Mouse (Mus musculus) forebrain, embryonic 16.5 days (tissue): ENCODE measurements around the gene 4930470P17Rik. TPM values are rescaled to one million over a fixed set of nuclear protein-coding genes. Genes with fewer than 3 reads are reported as not detected.

ENCODE experiments used
- ATAC-seq: fragments of 200-750 bp; cut with Nextera tagmentation; 2 replicates; pipeline ENCODE4 v1.8.0; 2017; ENCODE audit warnings: mild to moderate bottlenecking, moderate library complexity
- H3K27ac ChIP-seq: fragments of 300-500 bp; sonication (generic); 2 replicates; pipeline ENCODE4 v1.5.1; 2014; ENCODE audit warnings: low read length, control low read depth
- H3K27me3 ChIP-seq: fragments of 300-500 bp; sonication (generic); replicated peaks from 2 replicates; pipeline ENCODE4 v1.6.1; 2014; ENCODE audit warnings: low read length; ENCODE audit not compliant: control insufficient read depth, insufficient read depth
- H3K36me3 ChIP-seq: fragments of 300-500 bp; sonication (generic); 2 replicates; pipeline ENCODE4 v1.6.1; 2014; ENCODE audit not compliant: control insufficient read depth, insufficient read depth
- H3K4me1 ChIP-seq: fragments of 300-500 bp; sonication (generic); replicated peaks from 2 replicates; pipeline ENCODE4 v1.6.1; 2014; ENCODE audit warnings: low read length; ENCODE audit not compliant: control insufficient read depth, insufficient read depth
- H3K4me2 ChIP-seq: fragments of 300-500 bp; sonication (generic); 2 replicates; pipeline ENCODE4 v1.6.1; 2014; ENCODE audit warnings: mild to moderate bottlenecking, low read length, control low read depth
- H3K4me3 ChIP-seq: fragments of 300-500 bp; sonication (generic); replicated peaks from 2 replicates; pipeline ENCODE4 v1.5.1; 2014; ENCODE audit warnings: mild to moderate bottlenecking, low read length, control low read depth
- H3K9ac ChIP-seq: fragments of 300-500 bp; sonication (generic); replicated peaks from 2 replicates; pipeline ENCODE4 v1.6.1; 2014; ENCODE audit warnings: low read depth, low read length, control low read depth
- H3K9me3 ChIP-seq: fragments of 300-500 bp; sonication (generic); 2 replicates; pipeline ENCODE4 v1.6.1; 2016; ENCODE audit warnings: low read length; ENCODE audit not compliant: control insufficient read depth
- WGBS: fragments of 180-500 bp; shearing (Covaris S2); extraction: QIAGEN DNeasy Blood & Tissue Kit; methylation state at CpG from one replicate; pipeline ENCODE4 v1.1.7; 2014; 5-methylcytosine and 5-hydroxymethylcytosine counted together
- polyA plus RNA-seq: library from polyadenylated mRNA; unstranded; fragments of >200 nt; fragmentation: Nextera tagmentation; extraction: Ambion mirVana; gene quantifications from 2 replicates; pipeline ENCODE4 v1.2.1, GENCODE M21; 2015

4930470P17Rik gene
- polyA plus RNA-seq, 1 experiment from 2014 or later, result not detected

GRCm38 (mm10) chr2:170596726-170597125 is 5.1 kb downstream of the 4930470P17Rik start:
- Histone ChIP-seq H3K36me3 (no peaks in the 10 kb centered on the region), H3K27me3 (no peaks in the 10 kb centered on the region), H3K4me1 (no peaks in the 10 kb centered on the region), H3K4me2 (no peak overlapping the region), H3K9ac (no peak overlapping the region), H3K4me3 (no peak overlapping the region), H3K9me3 (no peaks in the 10 kb centered on the region), H3K27ac (no peak overlapping the region)
- ATAC-seq, result no peak
- 0% methylated on average over 1 of the region's 1 CpGs for WGBS

- H3K27ac ChIP-seq, result no peak overlapping the region
- ATAC-seq, result no peak
- WGBS, result 80% methylated on average over 6 of the region's 6 CpGs
Measured at GRCm38 (mm10) chr2:170592161-170592560, 9.7 kb downstream of the 4930470P17Rik start.

GRCm38 (mm10) chr2:170588369-170588900 is 13.4 kb downstream of the 4930470P17Rik start:
- Histone ChIP-seq H3K4me2 (no peak overlapping the region), H3K9me3 (no peaks in the 10 kb centered on the region), H3K36me3 (no peaks in the 10 kb centered on the region), H3K4me3 (no peak overlapping the region), H3K9ac (no peak overlapping the region), H3K27ac (no peak overlapping the region), H3K27me3 (no peaks in the 10 kb centered on the region), H3K4me1 (peaks cover 10% of the 10 kb centered on the region; the same call in 1 of the 2 replicates)
- ATAC-seq, result no peak
- WGBS, result 54% methylated on average over 9 of the region's 9 CpGs

More at GRCm38 (mm10) chr2:170592161-170592560, 9.7 kb downstream of the 4930470P17Rik start:
- Histone ChIP-seq H3K27me3 (no peaks in the 10 kb centered on the region), H3K4me3 (no peak overlapping the region), H3K4me2 (no peak overlapping the region), H3K4me1 (peaks cover 10% of the 10 kb centered on the region; the same call in 1 of the 2 replicates), H3K36me3 (no peaks in the 10 kb centered on the region), H3K9ac (no peak overlapping the region), H3K9me3 (no peaks in the 10 kb centered on the region)

GRCm38 (mm10) chr2:170584678-170585077 is 17.1 kb downstream of the 4930470P17Rik start:
- Histone ChIP-seq H3K9me3 (no peaks in the 10 kb centered on the region), H3K9ac (no peak overlapping the region), H3K36me3 (no peaks in the 10 kb centered on the region), H3K27ac (no peak overlapping the region), H3K4me1 (peaks cover 10% of the 10 kb centered on the region; the same call in 1 of the 2 replicates), H3K4me2 (no peak overlapping the region), H3K4me3 (no peak overlapping the region), H3K27me3 (no peaks in the 10 kb centered on the region)
- WGBS, result 96% methylated on average over 13 of the region's 13 CpGs
- no peak for ATAC-seq

- H3K4me2 ChIP-seq, result no peak overlapping the region
- no peak for ATAC-seq
- no peak overlapping the region for H3K9ac ChIP-seq
- H3K4me1 ChIP-seq, result no peaks in the 10 kb centered on the region; the same call in 1 of the 2 replicates
- no peaks in the 10 kb centered on the region for H3K9me3 ChIP-seq
- no peaks in the 10 kb centered on the region for H3K36me3 ChIP-seq
- 70% methylated on average over 10 of the region's 10 CpGs for WGBS
- H3K27ac ChIP-seq, result no peak overlapping the region
- H3K27me3 ChIP-seq, result no peaks in the 10 kb centered on the region
- no peak overlapping the region for H3K4me3 ChIP-seq
Measured at GRCm38 (mm10) chr2:170579551-170579950, 22.3 kb downstream of the 4930470P17Rik start.

- no peak overlapping the region for H3K4me2 ChIP-seq
- no peaks in the 10 kb centered on the region; the same call in 1 of the 2 replicates for H3K4me1 ChIP-seq
- 83% methylated on average over 5 of the region's 5 CpGs for WGBS
- H3K27me3 ChIP-seq, result no peaks in the 10 kb centered on the region
- no peak overlapping the region for H3K27ac ChIP-seq
- no peaks in the 10 kb centered on the region for H3K36me3 ChIP-seq
- no peaks in the 10 kb centered on the region for H3K9me3 ChIP-seq
- no peak overlapping the region for H3K4me3 ChIP-seq
- ATAC-seq, result no peak
- no peak overlapping the region for H3K9ac ChIP-seq
Measured at GRCm38 (mm10) chr2:170578588-170578987, 23.2 kb downstream of the 4930470P17Rik start.

- no peak overlapping the region for H3K4me3 ChIP-seq
- no peaks in the 10 kb centered on the region for H3K27me3 ChIP-seq
- no peak overlapping the region for H3K9ac ChIP-seq
- no peak overlapping the region for H3K27ac ChIP-seq
- H3K4me2 ChIP-seq, result no peak overlapping the region
- 93% methylated on average over 3 of the region's 3 CpGs for WGBS
- H3K9me3 ChIP-seq, result no peaks in the 10 kb centered on the region
- no peaks in the 10 kb centered on the region for H3K36me3 ChIP-seq
- no peaks in the 10 kb centered on the region; the same call in 1 of the 2 replicates for H3K4me1 ChIP-seq
- no peak for ATAC-seq
Measured at GRCm38 (mm10) chr2:170577502-170577901, 24.3 kb downstream of the 4930470P17Rik start.

GRCm38 (mm10) chr2:170576077-170576476 is 25.7 kb downstream of the 4930470P17Rik start:
- Histone ChIP-seq H3K27ac (no peak overlapping the region), H3K9ac (no peak overlapping the region), H3K4me2 (no peak overlapping the region), H3K4me1 (no peaks in the 10 kb centered on the region; the same call in 1 of the 2 replicates), H3K9me3 (no peaks in the 10 kb centered on the region), H3K36me3 (no peaks in the 10 kb centered on the region), H3K4me3 (no peak overlapping the region), H3K27me3 (no peaks in the 10 kb centered on the region)
- ATAC-seq, result no peak
- WGBS, result 68% methylated on average over 12 of the region's 12 CpGs

GRCm38 (mm10) chr2:170564995-170565394 is 36.8 kb downstream of the 4930470P17Rik start:
- Histone ChIP-seq H3K4me2 (no peak overlapping the region), H3K4me1 (no peaks in the 10 kb centered on the region), H3K27ac (no peak overlapping the region), H3K9ac (no peak overlapping the region), H3K27me3 (no peaks in the 10 kb centered on the region), H3K9me3 (no peaks in the 10 kb centered on the region), H3K4me3 (no peak overlapping the region), H3K36me3 (no peaks in the 10 kb centered on the region)
- no peak for ATAC-seq
- 86% methylated on average over 8 of the region's 8 CpGs for WGBS
